Mouse (Mus musculus) forebrain, embryonic 10.5 days (tissue): ENCODE results near the gene Olfr984. TPM values are rescaled to one million over a fixed set of nuclear protein-coding genes. Genes with fewer than 3 reads are reported as not detected.

Source experiments
- polyA plus RNA-seq: library from polyadenylated mRNA; unstranded; fragments of >200 nt; fragmentation: Nextera tagmentation; extraction: Ambion mirVana; gene quantifications from 2 replicates; pipeline ENCODE4 v1.2.1, GENCODE M21; 2016

Olfr984 gene
- polyA plus RNA-seq, 1 experiment from 2014 or later: not detected

Other genes starting within 250 kb of the Olfr984 start
- gene Olfr972, start 247.8 kb downstream of the Olfr984 start, polyA plus RNA-seq: not detected in 2 replicates
- gene Olfr229, start 206.9 kb downstream of the Olfr984 start, polyA plus RNA-seq: not detected in 2 replicates
- not detected in 2 replicates for gene Olfr974, start 176.7 kb downstream of the Olfr984 start, polyA plus RNA-seq
- not detected in 2 replicates for gene Olfr975, start 162.2 kb downstream of the Olfr984 start, polyA plus RNA-seq
- not detected in 2 replicates for gene Olfr976, start 153.1 kb downstream of the Olfr984 start, polyA plus RNA-seq
- not detected in 2 replicates for gene Olfr978, start 122.1 kb downstream of the Olfr984 start, polyA plus RNA-seq
- not detected in 2 replicates for gene Olfr979, start 110.7 kb downstream of the Olfr984 start, polyA plus RNA-seq
- gene Olfr980, start 104.6 kb downstream of the Olfr984 start, polyA plus RNA-seq: not detected in 2 replicates
- not detected in 2 replicates for gene Olfr981, start 92.7 kb downstream of the Olfr984 start, polyA plus RNA-seq
- gene Olfr982, start 40.4 kb downstream of the Olfr984 start, polyA plus RNA-seq: not detected in 2 replicates
- gene Olfr983, start 20.6 kb downstream of the Olfr984 start, polyA plus RNA-seq: not detected in 2 replicates
- gene Olfr985, start 16.0 kb upstream of the Olfr984 start, polyA plus RNA-seq: not detected in 2 replicates
- gene Tmem225, start 33.9 kb upstream of the Olfr984 start, polyA plus RNA-seq: not detected in 2 replicates
- gene Olfr986, start 66.7 kb upstream of the Olfr984 start, polyA plus RNA-seq: not detected in 2 replicates
- 7.5 and 8.1 TPM in 2 replicates for gene Zfp202, start 78.1 kb upstream of the Olfr984 start, polyA plus RNA-seq
- 1.2 and 2.2 TPM in 2 replicates for gene Scn3b, start 155.0 kb upstream of the Olfr984 start, polyA plus RNA-seq